Mouse (Mus musculus): ENCODE results near the gene Ntan1.

DNA sequence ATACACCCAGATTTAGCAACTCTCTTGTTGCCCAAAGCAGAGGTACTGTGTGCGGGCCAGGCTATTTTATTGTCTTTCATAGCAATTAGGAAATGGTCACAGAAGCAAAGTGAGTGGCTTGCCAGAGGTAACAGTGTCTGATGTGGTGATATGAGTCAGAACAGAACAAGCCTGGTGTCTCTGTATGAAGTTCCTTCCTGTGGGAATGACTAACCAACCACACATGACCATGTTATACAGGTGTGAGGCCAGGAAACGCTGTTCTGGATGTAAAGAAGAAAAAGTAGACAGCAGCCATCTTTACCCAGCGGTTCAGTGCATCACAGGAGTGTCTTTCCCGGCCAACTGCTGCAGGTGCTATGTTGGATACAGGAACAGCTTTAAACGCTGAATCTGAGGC lies 26.4 kb downstream of the Ntan1 start:
- TF ChIP-seq CTCF (IDR thresholded peaks at IDR 0.05; ENCODE audit: extremely low read depth, insufficient read length, insufficient replicate concordance, low read depth, low read length) = no peak
- no peak for TF ChIP-seq POLR2A (IDR thresholded peaks at IDR 0.05; ENCODE audit: low read depth, low read length)
